Mouse (Mus musculus): ENCODE measurements at regions not wholly inside any gene's neighbourhood (a gene's known extent, or its start where the extent isn't known, plus 50 kb on each side); places are given as distances from the start of the nearest gene placed in this dataset.

- peaks cover 10% of the 10 kb centered on the region for H3K4me1 ChIP-seq (replicated peaks)
- H3K4me3 ChIP-seq: no peak overlapping the region
- peaks cover 6% of the 10 kb centered on the region; the same call in 1 of the 2 replicates for H3K27me3 ChIP-seq (ENCODE audit: insufficient read depth, poor library complexity, severe bottlenecking)
- H3K27ac ChIP-seq: peak overlapping the region; percentile 74
- peak; percentile 76 for DNase-seq (ENCODE audit: low spot score)
- no peaks in the 10 kb centered on the region for H3K36me3 ChIP-seq
- H3K9me3 ChIP-seq: no peaks in the 10 kb centered on the region
- 16% methylated on average over 13 of the region's 13 CpGs for WGBS
These were observed 205.1 kb upstream of the Epha3 start for GRCm38 (mm10) chr16:64068787-64069673.

- Histone ChIP-seq H3K4me1 (replicated peaks) (peaks cover 5% of the 10 kb centered on the region), H3K36me3 (no peaks in the 10 kb centered on the region), H3K27ac (no peak overlapping the region), H3K4me3 (no peak overlapping the region), H3K27me3 (ENCODE audit: insufficient read depth, poor library complexity, severe bottlenecking) (no peaks in the 10 kb centered on the region), H3K9me3 (no peaks in the 10 kb centered on the region)
- DNase-seq (ENCODE audit: low spot score): no peak
- 51% methylated on average over 4 of the region's 4 CpGs for WGBS
These were observed 198.6 kb upstream of the Epha3 start for GRCm38 (mm10) chr16:64062584-64062983.

- Histone ChIP-seq H3K27me3 (ENCODE audit: insufficient read depth, poor library complexity, severe bottlenecking) (no peaks in the 10 kb centered on the region), H3K4me1 (replicated peaks) (peaks cover 5% of the 10 kb centered on the region), H3K9me3 (no peaks in the 10 kb centered on the region), H3K27ac (no peak overlapping the region; the same call in 1 of the 2 replicates), H3K36me3 (no peaks in the 10 kb centered on the region), H3K4me3 (no peak overlapping the region)
- DNase-seq (ENCODE audit: low spot score): no peak
- WGBS: 54% methylated on average over 8 of the region's 8 CpGs
These were observed 194.7 kb upstream of the Epha3 start for GRCm38 (mm10) chr16:64058712-64059111.

- 0 out of 2 replicates have a peak, but pooled peaks cover 5% of the 10 kb centered on the region for H3K9me3 ChIP-seq
These were observed 190.4 kb upstream of the Epha3 start for GRCm38 (mm10) chr16:64054346-64054745.

GRCm38 (mm10) chr16:64048026-64048425 lies 184.1 kb upstream of the Epha3 start:
- Histone ChIP-seq H3K4me1 (replicated peaks) (no peaks in the 10 kb centered on the region), H3K36me3 (no peaks in the 10 kb centered on the region), H3K27ac (no peak overlapping the region), H3K27me3 (ENCODE audit: insufficient read depth, poor library complexity, severe bottlenecking) (no peaks in the 10 kb centered on the region), H3K9me3 (0 out of 2 replicates have a peak, but pooled peaks cover 5% of the 10 kb centered on the region), H3K4me3 (no peak overlapping the region)
- DNase-seq (ENCODE audit: low spot score): no peak
- 90% methylated on average over 1 of the region's 1 CpGs for WGBS

More at GRCm38 (mm10) chr16:64054346-64054745, 190.4 kb upstream of the Epha3 start:
- 83% methylated on average over 1 of the region's 1 CpGs for WGBS
- Histone ChIP-seq H3K36me3 (no peaks in the 10 kb centered on the region), H3K27me3 (ENCODE audit: insufficient read depth, poor library complexity, severe bottlenecking) (no peaks in the 10 kb centered on the region), H3K4me1 (replicated peaks) (no peaks in the 10 kb centered on the region), H3K27ac (no peak overlapping the region), H3K4me3 (no peak overlapping the region)
- no peak for DNase-seq (ENCODE audit: low spot score)

- Histone ChIP-seq H3K36me3 (no peaks in the 10 kb centered on the region), H3K27me3 (ENCODE audit: insufficient read depth, poor library complexity, severe bottlenecking) (peaks cover under 1% of the 10 kb centered on the region; the same call in 1 of the 2 replicates), H3K9me3 (no peaks in the 10 kb centered on the region), H3K4me3 (no peak overlapping the region), H3K4me1 (replicated peaks) (no peaks in the 10 kb centered on the region), H3K27ac (no peak overlapping the region)
- no peak for DNase-seq (ENCODE audit: low spot score)
- WGBS: 92% methylated on average over 10 of the region's 10 CpGs
These were observed 169.1 kb upstream of the Epha3 start for GRCm38 (mm10) chr16:64033049-64033448.

GRCm38 (mm10) chr16:64023981-64024380 lies 160.0 kb upstream of the Epha3 start:
- peaks cover 10% of the 10 kb centered on the region; the same call in 1 of the 2 replicates for H3K4me1 ChIP-seq (replicated peaks)
- H3K27ac ChIP-seq: no peak overlapping the region
- no peak for DNase-seq (ENCODE audit: low spot score)
- no peaks in the 10 kb centered on the region for H3K36me3 ChIP-seq
- H3K4me3 ChIP-seq: no peak overlapping the region
- no peaks in the 10 kb centered on the region for H3K9me3 ChIP-seq
- peaks cover 50% of the 10 kb centered on the region for H3K27me3 ChIP-seq (ENCODE audit: insufficient read depth, poor library complexity, severe bottlenecking)

- Histone ChIP-seq H3K9me3 (no peaks in the 10 kb centered on the region), H3K27ac (no peak overlapping the region), H3K4me1 (replicated peaks) (no peaks in the 10 kb centered on the region), H3K36me3 (no peaks in the 10 kb centered on the region), H3K4me3 (no peak overlapping the region), H3K27me3 (ENCODE audit: insufficient read depth, poor library complexity, severe bottlenecking) (no peaks in the 10 kb centered on the region)
- no peak for DNase-seq (ENCODE audit: low spot score)
- 86% methylated on average over 5 of the region's 5 CpGs for WGBS
These were observed 136.9 kb upstream of the Epha3 start for GRCm38 (mm10) chr16:64000884-64001283.

GRCm38 (mm10) chr16:63967407-63967806 lies 103.4 kb upstream of the Epha3 start:
- no peak for DNase-seq (ENCODE audit: low spot score)
- no peak overlapping the region for H3K4me3 ChIP-seq

GRCm38 (mm10) chr16:63960786-63961185 lies 96.8 kb upstream of the Epha3 start:
- Histone ChIP-seq H3K27me3 (ENCODE audit: insufficient read depth, poor library complexity, severe bottlenecking) (no peaks in the 10 kb centered on the region), H3K4me1 (replicated peaks) (peaks cover 6% of the 10 kb centered on the region; the same call in 1 of the 2 replicates), H3K27ac (no peak overlapping the region), H3K9me3 (no peaks in the 10 kb centered on the region), H3K36me3 (no peaks in the 10 kb centered on the region), H3K4me3 (no peak overlapping the region)
- DNase-seq (ENCODE audit: low spot score): no peak
- 63% methylated on average over 1 of the region's 1 CpGs for WGBS

More at GRCm38 (mm10) chr16:63967407-63967806, 103.4 kb upstream of the Epha3 start:
- Histone ChIP-seq H3K27ac (no peak overlapping the region), H3K9me3 (no peaks in the 10 kb centered on the region), H3K27me3 (ENCODE audit: insufficient read depth, poor library complexity, severe bottlenecking) (no peaks in the 10 kb centered on the region), H3K36me3 (no peaks in the 10 kb centered on the region), H3K4me1 (replicated peaks) (no peaks in the 10 kb centered on the region)
- 90% methylated on average over 2 of the region's 2 CpGs for WGBS

GRCm38 (mm10) chr16:63958154-63958553 lies 94.2 kb upstream of the Epha3 start:
- H3K4me3 ChIP-seq: peak overlapping the region; percentile 24; the same call in 1 of the 2 replicates
- H3K36me3 ChIP-seq: no peaks in the 10 kb centered on the region
- 16% methylated on average over 6 of the region's 6 CpGs for WGBS
- no peaks in the 10 kb centered on the region for H3K9me3 ChIP-seq
- peaks cover 6% of the 10 kb centered on the region; the same call in 1 of the 2 replicates for H3K4me1 ChIP-seq (replicated peaks)
- H3K27me3 ChIP-seq (ENCODE audit: insufficient read depth, poor library complexity, severe bottlenecking): no peaks in the 10 kb centered on the region
- peak overlapping the region; percentile 59; the same call in 1 of the 2 replicates for H3K27ac ChIP-seq
- DNase-seq (ENCODE audit: low spot score): peak; percentile 5

GRCm38 (mm10) chr16:63925195-63925594 lies 61.2 kb upstream of the Epha3 start:
- Histone ChIP-seq H3K9me3 (no peaks in the 10 kb centered on the region), H3K4me3 (no peak overlapping the region), H3K4me1 (replicated peaks) (no peaks in the 10 kb centered on the region), H3K36me3 (no peaks in the 10 kb centered on the region), H3K27me3 (ENCODE audit: insufficient read depth, poor library complexity, severe bottlenecking) (no peaks in the 10 kb centered on the region), H3K27ac (no peak overlapping the region)
- whole genome bisulfite sequencing: 62% methylated on average over 3 of the region's 3 CpGs
- no peak for DNase-seq (ENCODE audit: low spot score)

- H3K9me3 ChIP-seq: no peaks in the 10 kb centered on the region
- no peak overlapping the region for H3K4me3 ChIP-seq
- no peaks in the 10 kb centered on the region for H3K27me3 ChIP-seq (ENCODE audit: insufficient read depth, poor library complexity, severe bottlenecking)
- no peaks in the 10 kb centered on the region for H3K36me3 ChIP-seq
- H3K4me1 ChIP-seq (replicated peaks): no peaks in the 10 kb centered on the region
- no peak overlapping the region for H3K27ac ChIP-seq
- DNase-seq (ENCODE audit: low spot score): no peak
- WGBS: 87% methylated on average over 7 of the region's 7 CpGs
These were observed 57.2 kb upstream of the Epha3 start for GRCm38 (mm10) chr16:63921146-63921545.
